Mouse (Mus musculus) heart, postnatal 25 days (tissue): ENCODE measurements around the gene Cdh1. TPM values are rescaled to one million over a fixed set of nuclear protein-coding genes. Genes with fewer than 3 reads are reported as not detected.
"Not testable (repeated sequence)": the region's sequence is repeated elsewhere in the genome, so short reads cannot be mapped to it uniquely, and the experiment has no call there.

Experiments used
- DNase-seq: peaks from one replicate; pipeline ENCODE4 v3.0.0; 2022; ENCODE audit warnings: low spot score
- intact Hi-C: fragments of 180-260 bp; cut with DNase I; formaldehyde crosslinking; loops from one replicate; pipeline ENCODE4 v1.15.1; 2025
- total RNA-seq, 2 experiments: library from RNA; stranded (reverse); gene quantifications; 2 replicates each; pipeline ENCODE4 v1.2.3; 2021

Cdh1 gene
- total RNA-seq, 2 experiments from 2014 or later: 0.06 to 0.08 TPM

- intact Hi-C loops: no loop called here
Observed at GRCm38 (mm10) chr8:106588443-106589431, 14.4 kb upstream of the Cdh1 start.

GRCm38 (mm10) chr8:106592458-106592857, 10.7 kb upstream of the Cdh1 start:
- intact Hi-C loops: no loop called here

More at GRCm38 (mm10) chr8:106588443-106589431, 14.4 kb upstream of the Cdh1 start:
- no peak for DNase-seq

GRCm38 (mm10) chr8:106595623-106596022, 7.5 kb upstream of the Cdh1 start:
- intact Hi-C loops, DNase-seq: not testable (repeated sequence)

More at GRCm38 (mm10) chr8:106592458-106592857, 10.7 kb upstream of the Cdh1 start:
- no peak for DNase-seq

GRCm38 (mm10) chr8:106597067-106597466, 6.1 kb upstream of the Cdh1 start:
- intact Hi-C loops: no loop called here

GRCm38 (mm10) chr8:106599265-106599979, 3.7 kb upstream of the Cdh1 start:
- intact Hi-C loops: no loop called here
- no peak for DNase-seq

More at GRCm38 (mm10) chr8:106597067-106597466, 6.1 kb upstream of the Cdh1 start:
- no peak for DNase-seq

GRCm38 (mm10) chr8:106603933-106604332, 782 bp downstream of the Cdh1 start:
- DNase-seq: no peak
- intact Hi-C loops: no loop called here

GRCm38 (mm10) chr8:106605657-106606056, 2.5 kb downstream of the Cdh1 start:
- intact Hi-C loops: no loop called here
- DNase-seq: no peak

GRCm38 (mm10) chr8:106606121-106606520, 3.0 kb downstream of the Cdh1 start:
- intact Hi-C loops: no loop called here
- no peak for DNase-seq

GRCm38 (mm10) chr8:106606601-106607145, 3.5 kb downstream of the Cdh1 start:
- intact Hi-C loops: no loop called here
- no peak for DNase-seq

- intact Hi-C loops, DNase-seq: not testable (repeated sequence)
Observed at GRCm38 (mm10) chr8:106607783-106608182, 4.6 kb downstream of the Cdh1 start.

- no peak for DNase-seq
- intact Hi-C loops: no loop called here
Observed at GRCm38 (mm10) chr8:106608425-106608824, 5.3 kb downstream of the Cdh1 start.

- DNase-seq: no peak
- intact Hi-C loops: no loop called here
Observed at GRCm38 (mm10) chr8:106609076-106609903, 6.1 kb downstream of the Cdh1 start.

- DNase-seq: no peak
- intact Hi-C loops: no loop called here
Observed at GRCm38 (mm10) chr8:106610958-106611640, 7.9 kb downstream of the Cdh1 start.

- intact Hi-C loops: no loop called here
- no peak for DNase-seq
Observed at GRCm38 (mm10) chr8:106612047-106612446, 8.9 kb downstream of the Cdh1 start.

- intact Hi-C loops: no loop called here
- no peak for DNase-seq
Observed at GRCm38 (mm10) chr8:106614704-106615103, 11.6 kb downstream of the Cdh1 start.

GRCm38 (mm10) chr8:106615661-106616299, 12.6 kb downstream of the Cdh1 start:
- intact Hi-C loops: no loop called here
- no peak for DNase-seq

- intact Hi-C loops: no loop called here
- no peak for DNase-seq
Observed at GRCm38 (mm10) chr8:106616679-106617078, 13.5 kb downstream of the Cdh1 start.

- intact Hi-C loops: no loop called here
- no peak for DNase-seq
Observed at GRCm38 (mm10) chr8:106617196-106617595, 14.0 kb downstream of the Cdh1 start.

- intact Hi-C loops: no loop called here
- no peak for DNase-seq
Observed at GRCm38 (mm10) chr8:106617865-106618264, 14.7 kb downstream of the Cdh1 start.
